Mouse (Mus musculus): ENCODE measurements around the gene Gm45234. TPM values are rescaled to one million over a fixed set of nuclear protein-coding genes. Genes with fewer than 3 reads are reported as not detected.
A peak's percentile ranks its signal among the peaks of the same experiment; 100 is the strongest.

Gene Gm45234
- polyA plus RNA-seq, 1 experiment from 2014 or later: not detected

DNA sequence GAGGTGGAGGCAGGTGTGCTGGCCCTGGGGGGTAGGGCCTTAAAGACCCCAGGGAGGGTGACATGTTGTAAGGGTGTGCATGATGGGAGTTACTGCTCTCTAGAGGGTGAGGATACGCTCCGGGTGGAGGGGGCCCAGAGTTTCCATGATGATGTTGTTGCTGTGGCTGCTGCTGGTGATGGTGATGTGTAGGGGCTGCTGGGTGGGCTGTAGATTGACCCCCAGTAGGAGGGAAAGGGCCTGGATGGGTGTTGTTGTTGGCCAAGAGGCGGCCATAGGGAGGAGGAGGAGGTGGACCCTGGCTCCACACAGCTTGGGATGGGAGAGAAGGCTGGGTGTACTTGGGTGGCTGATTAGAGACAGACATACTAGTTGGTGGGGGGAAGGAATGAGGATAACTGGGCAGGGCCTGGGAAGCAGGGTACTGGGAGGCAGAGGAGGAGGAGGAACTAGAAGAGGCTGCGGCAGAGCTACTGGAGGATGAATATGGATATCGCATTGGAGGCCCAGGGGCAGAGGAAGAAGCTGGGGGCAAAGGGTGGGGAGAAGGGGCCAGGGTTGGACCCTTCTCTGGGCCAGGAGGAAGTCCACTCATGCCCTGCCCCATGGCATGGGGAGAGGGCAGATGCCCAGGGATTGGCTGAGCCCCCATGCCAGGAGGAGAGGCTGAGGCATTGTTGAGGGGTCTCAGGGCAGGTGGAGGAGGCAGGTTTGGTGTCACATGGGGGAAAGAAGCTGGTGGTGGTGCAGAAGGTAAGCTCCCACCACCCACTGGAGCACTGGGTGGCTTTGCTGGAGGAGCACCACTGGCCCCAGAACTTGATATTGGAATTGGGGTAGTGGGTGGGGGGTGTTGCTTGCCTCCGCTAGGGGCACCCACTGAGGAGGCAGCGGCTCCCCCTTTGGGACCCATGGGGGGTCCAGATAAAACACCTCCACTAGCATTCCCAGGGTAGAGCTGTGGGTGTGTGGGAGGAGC is 8.9 kb downstream of the Gm45234 start:
- Histone ChIP-seq H3K4me1 (peaks cover 28% of the 10 kb centered on the region), H3K9me3 (no peaks in the 10 kb centered on the region), H3K27me3 (replicated peaks) (no peaks in the 10 kb centered on the region), H3K36me3 (peaks cover 67% of the 10 kb centered on the region), H3K27ac (replicated peaks) (peak overlapping the region; percentile 89), H3K9ac (peak overlapping the region; percentile 96), H3K4me3 (peak overlapping the region; percentile 68), H3K4me2 (peak overlapping the region; percentile 98)
- WGBS: 86% methylated on average over 7 of the region's 7 CpGs
- ATAC-seq (ENCODE audit: extremely low read depth, insufficient number of reproducible peaks, low FRiP score, low TSS enrichment): no peak

GRCm38 (mm10) chr6:124746296-124746605 is 9.6 kb downstream of the Gm45234 start:
- 19% methylated on average over 8 of the region's 8 CpGs for WGBS
- Histone ChIP-seq H3K4me1 (peaks cover 33% of the 10 kb centered on the region), H3K27ac (replicated peaks) (peak overlapping the region; percentile 89), H3K36me3 (peaks cover 66% of the 10 kb centered on the region), H3K27me3 (replicated peaks) (no peaks in the 10 kb centered on the region), H3K4me3 (peak overlapping the region; percentile 68), H3K4me2 (peak overlapping the region; percentile 98), H3K9ac (peak overlapping the region; percentile 96), H3K9me3 (no peaks in the 10 kb centered on the region)
- ATAC-seq (ENCODE audit: extremely low read depth, insufficient number of reproducible peaks, low FRiP score, low TSS enrichment): no peak

GRCm38 (mm10) chr6:124745490-124746295 is 10.1 kb downstream of the Gm45234 start:
- Histone ChIP-seq H3K4me3 (peak overlapping the region; percentile 68), H3K4me1 (peaks cover 33% of the 10 kb centered on the region), H3K27ac (replicated peaks) (peak overlapping the region; percentile 89), H3K9ac (peak overlapping the region; percentile 96), H3K4me2 (peak overlapping the region; percentile 98), H3K9me3 (no peaks in the 10 kb centered on the region), H3K36me3 (peaks cover 63% of the 10 kb centered on the region), H3K27me3 (replicated peaks) (no peaks in the 10 kb centered on the region)
- 2% methylated on average over 85 of the region's 85 CpGs for WGBS
- peak; percentile 77 for ATAC-seq (ENCODE audit: extremely low read depth, insufficient number of reproducible peaks, low FRiP score, low TSS enrichment)

- no peaks in the 10 kb centered on the region for H3K9me3 ChIP-seq
- H3K4me3 ChIP-seq: peak overlapping the region; percentile 68
- 71% methylated on average over 26 of the region's 26 CpGs for WGBS
- no peak for ATAC-seq (ENCODE audit: extremely low read depth, insufficient number of reproducible peaks, low FRiP score, low TSS enrichment)
- H3K27ac ChIP-seq (replicated peaks): peak overlapping the region; percentile 89
- peak overlapping the region; percentile 98 for H3K4me2 ChIP-seq
- H3K9ac ChIP-seq: peak overlapping the region; percentile 96
- peaks cover 38% of the 10 kb centered on the region for H3K4me1 ChIP-seq
- H3K36me3 ChIP-seq: peaks cover 61% of the 10 kb centered on the region
- no peaks in the 10 kb centered on the region for H3K27me3 ChIP-seq (replicated peaks)
These were observed 11.0 kb downstream of the Gm45234 start for GRCm38 (mm10) chr6:124744755-124745321.

DNA sequence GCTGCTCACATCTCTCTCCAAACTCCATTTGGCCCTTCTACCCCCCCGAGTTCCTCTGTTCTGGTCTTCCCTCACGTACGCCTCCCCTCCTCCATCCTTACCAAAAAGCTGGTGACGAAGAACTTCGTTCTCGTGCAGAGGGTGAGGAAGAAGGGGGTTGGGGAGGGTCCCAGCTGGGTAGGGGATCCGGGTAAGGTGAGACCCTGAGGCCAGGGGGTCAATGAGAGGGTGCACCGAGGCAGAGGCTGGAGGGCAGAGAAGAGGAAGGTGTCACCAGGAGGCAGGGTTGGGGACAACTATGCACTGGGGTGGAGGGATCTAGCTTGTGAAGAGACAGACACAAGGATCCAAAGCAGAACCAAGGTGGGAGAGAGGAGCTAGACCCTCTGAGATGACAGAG is 12.2 kb downstream of the Gm45234 start:
- no peak for ATAC-seq (ENCODE audit: extremely low read depth, insufficient number of reproducible peaks, low FRiP score, low TSS enrichment)
- H3K36me3 ChIP-seq: peaks cover 56% of the 10 kb centered on the region

GRCm38 (mm10) chr6:124742839-124743514 is 12.8 kb downstream of the Gm45234 start:
- Histone ChIP-seq H3K4me3 (no peak overlapping the region), H3K9me3 (no peaks in the 10 kb centered on the region), H3K36me3 (peaks cover 49% of the 10 kb centered on the region), H3K9ac (no peak overlapping the region), H3K4me2 (no peak overlapping the region), H3K27me3 (replicated peaks) (no peaks in the 10 kb centered on the region), H3K4me1 (peaks cover 55% of the 10 kb centered on the region), H3K27ac (replicated peaks) (no peak overlapping the region)
- ATAC-seq (ENCODE audit: extremely low read depth, insufficient number of reproducible peaks, low FRiP score, low TSS enrichment): no peak
- 84% methylated on average over 15 of the region's 15 CpGs for WGBS

More for the DNA sequence above, 12.2 kb downstream of the Gm45234 start:
- Histone ChIP-seq H3K4me3 (no peak overlapping the region), H3K27ac (replicated peaks) (no peak overlapping the region), H3K27me3 (replicated peaks) (no peaks in the 10 kb centered on the region), H3K4me2 (no peak overlapping the region), H3K9ac (no peak overlapping the region), H3K4me1 (peaks cover 50% of the 10 kb centered on the region), H3K9me3 (no peaks in the 10 kb centered on the region)
- WGBS: 88% methylated on average over 8 of the region's 8 CpGs

GRCm38 (mm10) chr6:124741842-124742241 is 14.0 kb downstream of the Gm45234 start:
- Histone ChIP-seq H3K9me3 (no peaks in the 10 kb centered on the region), H3K4me1 (peaks cover 53% of the 10 kb centered on the region), H3K36me3 (peaks cover 38% of the 10 kb centered on the region), H3K4me2 (peak overlapping the region; percentile 89), H3K27ac (replicated peaks) (peak overlapping the region; percentile 99), H3K4me3 (peak overlapping the region; percentile 72), H3K9ac (peak overlapping the region; percentile 94), H3K27me3 (replicated peaks) (no peaks in the 10 kb centered on the region)
- WGBS: 65% methylated on average over 3 of the region's 3 CpGs
- no peak for ATAC-seq (ENCODE audit: extremely low read depth, insufficient number of reproducible peaks, low FRiP score, low TSS enrichment)

DNA sequence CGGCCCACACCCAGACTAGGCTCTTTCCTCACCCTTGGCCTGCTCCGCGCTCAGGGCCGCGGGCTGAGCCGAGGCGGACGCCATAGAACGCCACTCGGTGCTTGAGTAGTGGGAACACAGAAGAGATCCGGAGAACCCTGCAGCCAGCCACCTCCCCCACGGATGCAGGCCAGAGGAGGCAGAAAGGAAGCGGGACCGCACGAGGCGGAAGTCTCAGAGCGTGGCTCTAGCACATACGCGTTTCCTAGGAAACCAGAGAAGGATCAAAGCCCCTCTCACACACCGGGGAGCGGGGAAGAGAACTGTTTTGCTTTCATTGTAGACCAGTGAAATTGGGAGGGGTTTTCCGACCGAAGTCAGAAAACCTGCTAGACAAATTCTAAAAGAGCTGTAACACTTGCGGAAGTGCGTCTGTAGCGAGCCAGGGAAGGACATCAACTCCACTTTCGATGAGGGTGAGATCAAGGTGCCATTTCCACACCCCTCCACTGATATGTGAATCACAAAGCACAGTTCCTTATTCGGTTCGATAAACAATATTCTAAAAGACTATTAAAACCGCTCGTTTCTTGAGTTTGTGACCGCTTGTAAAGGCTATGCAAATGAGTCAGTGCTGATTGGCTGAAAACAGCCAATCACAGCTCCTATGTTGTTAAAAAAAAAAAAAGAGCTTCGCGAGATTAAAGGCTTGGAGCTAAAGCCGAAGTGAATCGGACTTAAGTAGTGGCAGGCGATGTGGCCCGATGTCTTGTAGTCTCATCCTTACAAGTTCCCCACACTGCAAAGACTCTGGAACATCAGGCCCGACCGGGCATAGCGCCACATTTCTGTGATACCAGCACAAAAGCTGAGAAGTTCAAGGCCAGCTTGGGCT is 14.7 kb downstream of the Gm45234 start, which contains the start of gene Grcc10:
Gene Grcc10 (minus strand): TSS at position 487 of the 874 bp plus-strand sequence.
- ATAC-seq (ENCODE audit: extremely low read depth, insufficient number of reproducible peaks, low FRiP score, low TSS enrichment): peak; percentile 40
- Histone ChIP-seq H3K4me3 (peak within 1 kb of the TSS; percentile 72), H3K27me3 (replicated peaks) (no peaks in the 10 kb centered on the region), H3K9ac (peak within 1 kb of the TSS; percentile 94), H3K4me2 (peak within 1 kb of the TSS; percentile 89), H3K4me1 (peaks cover 46% of the 10 kb centered on the region), H3K36me3 (peaks cover 33% of the 10 kb centered on the region), H3K27ac (replicated peaks) (peak within 1 kb of the TSS; percentile 99), H3K9me3 (no peaks in the 10 kb centered on the region)
- under 1% methylated on average over 41 of the region's 41 CpGs for WGBS

DNA sequence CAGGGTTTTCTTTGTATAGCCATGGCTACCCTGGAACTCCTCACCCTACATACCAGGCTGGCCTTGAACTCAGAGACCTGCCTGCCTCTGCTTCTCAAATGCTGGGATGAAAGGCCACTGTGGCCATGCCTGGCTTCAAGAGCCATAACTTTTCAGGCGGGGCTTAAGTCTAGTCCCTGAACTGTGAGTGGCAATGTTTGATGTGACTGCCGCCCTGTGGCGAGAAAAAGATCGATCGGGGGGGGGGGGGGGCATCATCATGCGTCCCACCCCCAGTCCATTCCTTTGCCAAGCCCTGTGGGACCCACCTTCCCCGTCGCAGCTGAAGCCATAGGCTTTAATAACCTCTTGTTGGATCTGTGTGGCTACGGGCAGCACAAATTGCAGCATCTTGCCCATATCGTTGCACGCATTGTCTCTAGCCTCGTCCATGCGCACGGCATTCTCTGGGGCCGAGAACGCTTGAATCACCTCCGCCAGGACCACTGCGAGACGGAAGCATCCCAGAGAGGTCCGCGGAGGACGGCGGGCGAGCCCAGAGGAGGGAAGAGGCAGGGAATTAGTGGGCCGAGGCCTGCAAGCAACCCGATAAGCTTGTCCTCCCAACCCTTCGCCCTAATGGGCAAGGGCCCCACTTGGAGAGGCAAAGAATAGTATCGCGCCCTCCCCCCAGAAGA is 15.5 kb downstream of the Gm45234 start:
- peaks cover 43% of the 10 kb centered on the region for H3K4me1 ChIP-seq
- H3K27me3 ChIP-seq (replicated peaks): no peaks in the 10 kb centered on the region
- H3K27ac ChIP-seq (replicated peaks): peak overlapping the region; percentile 99
- peak; percentile 1; the same call in 1 of the 2 replicates for ATAC-seq (ENCODE audit: extremely low read depth, insufficient number of reproducible peaks, low FRiP score, low TSS enrichment)
- under 1% methylated on average over 29 of the region's 29 CpGs for WGBS
- H3K9ac ChIP-seq: peak overlapping the region; percentile 94
- peak overlapping the region; percentile 72 for H3K4me3 ChIP-seq
- H3K36me3 ChIP-seq: peaks cover 33% of the 10 kb centered on the region
- no peaks in the 10 kb centered on the region for H3K9me3 ChIP-seq
- peak overlapping the region; percentile 89 for H3K4me2 ChIP-seq
